Mouse (Mus musculus) splenic B cell, adult 2 months (primary cell): ENCODE data around the gene Ccdc80.

Experiments
- DNase-seq: peaks from one replicate; pipeline ENCODE4 v3.0.0-alpha.2; 2011; ENCODE audit warnings: low read depth, low spot score
- H3K27me3 ChIP-seq: 2 replicates; pipeline ENCODE4 v1.6.1; 2012; ENCODE audit warnings: mild to moderate bottlenecking, low read length, moderate library complexity, mixed read lengths; ENCODE audit not compliant: control insufficient read depth, poor library complexity, insufficient read depth, severe bottlenecking
- H3K36me3 ChIP-seq: 2 replicates; pipeline ENCODE4 v1.6.1; 2012; ENCODE audit warnings: mild to moderate bottlenecking, low read length, moderate library complexity, mixed read lengths; ENCODE audit not compliant: control insufficient read depth, poor library complexity, insufficient read depth, severe bottlenecking

The Ccdc80 gene

GRCm38 (mm10) chr16:45142565-45142964, 49.4 kb downstream of the Ccdc80 start:
- Histone ChIP-seq H3K27me3 (no peaks in the 10 kb centered on the region), H3K36me3 (peaks cover 9% of the 10 kb centered on the region; the same call in 1 of the 2 replicates)
- DNase-seq = peak; percentile 66

GRCm38 (mm10) chr16:45145119-45145518, 51.9 kb downstream of the Ccdc80 start:
- Histone ChIP-seq H3K36me3 (peaks cover 16% of the 10 kb centered on the region; the same call in 1 of the 2 replicates), H3K27me3 (no peaks in the 10 kb centered on the region)
- DNase-seq = no peak

DNA sequence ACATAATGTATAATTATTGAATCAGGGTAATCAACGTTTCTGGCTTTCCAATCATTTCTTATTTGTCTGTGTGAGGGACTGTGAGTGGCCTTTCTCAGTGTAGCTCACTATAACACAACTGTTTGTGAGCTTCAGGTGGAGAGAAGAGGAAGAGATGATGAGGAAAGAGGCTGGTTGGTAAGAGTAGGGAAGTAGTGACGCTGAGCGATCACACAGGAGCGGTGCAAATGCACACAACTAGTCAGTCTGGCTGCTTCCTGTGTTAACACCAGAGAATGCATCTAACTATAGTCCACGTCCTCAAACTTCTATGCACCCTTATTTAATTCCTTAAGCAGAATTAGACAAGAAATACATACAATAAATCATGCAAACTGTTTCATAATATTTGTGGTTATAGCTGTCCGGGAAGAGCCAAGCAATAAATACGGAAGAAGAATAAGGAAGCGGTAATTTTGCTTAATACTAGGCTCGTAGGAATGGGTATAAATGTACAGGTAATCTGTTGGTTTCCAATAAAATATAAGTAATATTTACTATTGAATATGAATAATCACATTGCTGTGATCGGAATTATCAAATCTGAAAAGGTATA, 55.4 kb downstream of the Ccdc80 start:
- peaks cover 17% of the 10 kb centered on the region; the same call in 1 of the 2 replicates for H3K36me3 ChIP-seq
- no peak for DNase-seq
- no peaks in the 10 kb centered on the region for H3K27me3 ChIP-seq

DNA sequence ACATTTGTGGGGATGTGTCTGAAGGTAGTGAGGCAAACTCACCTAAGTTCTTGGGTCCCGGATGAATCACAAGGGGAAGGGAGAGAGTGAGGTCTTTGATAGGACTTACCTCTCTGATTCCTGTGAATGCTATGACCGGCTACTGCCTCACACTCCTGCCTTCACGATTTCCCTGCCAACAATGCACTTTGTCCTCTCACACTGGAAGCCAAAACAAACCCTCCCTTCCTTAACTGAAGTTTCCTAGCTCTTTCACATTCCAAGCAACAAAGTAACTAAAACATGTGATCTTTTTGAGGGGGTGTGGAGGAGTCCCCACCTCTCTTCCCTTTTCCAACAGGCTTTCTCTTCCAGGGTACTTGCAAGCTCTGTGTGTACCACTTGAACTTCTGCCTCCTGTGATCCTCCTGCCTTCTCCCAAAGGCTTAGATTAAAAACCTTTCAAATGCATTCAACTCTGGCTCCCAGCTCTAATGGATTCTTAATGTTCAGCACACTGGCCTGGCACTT, 61.6 kb downstream of the Ccdc80 start:
- DNase-seq = no peak
- peaks cover 4% of the 10 kb centered on the region; the same call in 1 of the 2 replicates for H3K36me3 ChIP-seq
- no peaks in the 10 kb centered on the region for H3K27me3 ChIP-seq

- DNase-seq = no peak
- H3K27me3 ChIP-seq = no peaks in the 10 kb centered on the region
- H3K36me3 ChIP-seq = peaks cover 2% of the 10 kb centered on the region; the same call in 1 of the 2 replicates
These were observed 64.9 kb downstream of the Ccdc80 start for GRCm38 (mm10) chr16:45158136-45158521.

- peak; percentile 97 for DNase-seq
- Histone ChIP-seq H3K27me3 (no peaks in the 10 kb centered on the region), H3K36me3 (peaks cover 2% of the 10 kb centered on the region; the same call in 1 of the 2 replicates)
These were observed 65.6 kb downstream of the Ccdc80 start, which contains the start of the genes Slc35a5 and Atg3 for GRCm38 (mm10) chr16:45158522-45159388. Gene Slc35a5, minus strand, starts transcription at chr16:45158706. Gene Atg3, plus strand, starts transcription at chr16:45158785.

GRCm38 (mm10) chr16:45159389-45159716, 66.2 kb downstream of the Ccdc80 start:
- peaks cover 2% of the 10 kb centered on the region; the same call in 1 of the 2 replicates for H3K36me3 ChIP-seq
- no peak for DNase-seq
- no peaks in the 10 kb centered on the region for H3K27me3 ChIP-seq
